Mouse (Mus musculus) myocyte (in vitro differentiated cells): Measurements from ENCODE around the gene Plekhj1. TPM values are rescaled to one million over a fixed set of nuclear protein-coding genes. Genes with fewer than 3 reads are reported as not detected.

ENCODE experiments used
- H3K27me3 ChIP-seq: one replicate; pipeline ENCODE4 v1.6.1; 2011; ENCODE audit not compliant: control insufficient read depth, insufficient read depth, insufficient read length
- H3K36me3 ChIP-seq: one replicate; pipeline ENCODE4 v1.6.1; 2011; ENCODE audit not compliant: control insufficient read depth, insufficient read depth
- H3K4me2 ChIP-seq: one replicate; pipeline ENCODE4 v1.6.1; 2011; ENCODE audit warnings: low read depth, control low read depth
- H3K4me3 ChIP-seq: one replicate; pipeline ENCODE4 v1.5.1; 2011; ENCODE audit warnings: mild to moderate bottlenecking, control low read depth, moderate library complexity
- H3K79me2 ChIP-seq: one replicate; pipeline ENCODE4 v1.6.1; 2011; ENCODE audit not compliant: control insufficient read depth, insufficient read depth
- H3ac ChIP-seq: one replicate; pipeline ENCODE4 v1.6.1; 2011; ENCODE audit not compliant: control insufficient read depth, insufficient read length
- CEBPB ChIP-seq: IDR thresholded peaks from 2 replicates; pipeline ENCODE4 v1.6.1; 2011; ENCODE audit warnings: mild to moderate bottlenecking, moderate library complexity; ENCODE audit not compliant: poor library complexity, insufficient read depth, severe bottlenecking
- E2F4 ChIP-seq: IDR thresholded peaks from one replicate; pipeline ENCODE4 v1.6.1; 2011; ENCODE audit warnings: mild to moderate bottlenecking, control low read depth, moderate library complexity; ENCODE audit not compliant: insufficient read depth
- MAX ChIP-seq: IDR thresholded peaks from one replicate; pipeline ENCODE4 v1.6.1; 2011; ENCODE audit warnings: low read depth, mild to moderate bottlenecking, control low read depth
- MYOD1 ChIP-seq, 3 experiments: IDR thresholded peaks; one replicate each; pipeline ENCODE4 v1.6.1; 2011; ENCODE audit warnings: control low read depth in 2 of 3, low read depth in 2 of 3, mild to moderate bottlenecking in 2 of 3, moderate library complexity in 1 of 3; ENCODE audit not compliant: insufficient read length in 2 of 3, control insufficient read depth in 1 of 3
- MYOG ChIP-seq, 3 experiments: IDR thresholded peaks; one replicate each; pipeline ENCODE4 v1.6.1; 2011; ENCODE audit warnings: control low read depth in 2 of 3, low read depth in 2 of 3, mild to moderate bottlenecking in 2 of 3; ENCODE audit not compliant: insufficient read length in 2 of 3, control insufficient read depth in 1 of 3, insufficient read depth in 1 of 3
- POLR2A ChIP-seq: IDR thresholded peaks from one replicate; pipeline ENCODE4 v1.6.1; 2011; ENCODE audit warnings: low read depth, mild to moderate bottlenecking, control low read depth, moderate library complexity; ENCODE audit not compliant: insufficient read length
- POLR2AphosphoS2 ChIP-seq: IDR thresholded peaks from one replicate; pipeline ENCODE4 v1.6.1; 2011; ENCODE audit warnings: low read depth, control low read depth; ENCODE audit not compliant: insufficient read length
- REST ChIP-seq: IDR thresholded peaks from one replicate; pipeline ENCODE4 v1.6.1; 2011; ENCODE audit warnings: mild to moderate bottlenecking, control low read depth, moderate library complexity; ENCODE audit not compliant: insufficient read depth, insufficient read length
- SRF ChIP-seq: IDR thresholded peaks from one replicate; pipeline ENCODE4 v1.6.1; 2011; ENCODE audit warnings: low read depth; ENCODE audit not compliant: control insufficient read depth, insufficient read length
- TCF12 ChIP-seq: IDR thresholded peaks from one replicate; pipeline ENCODE4 v1.6.1; 2011; ENCODE audit warnings: mild to moderate bottlenecking, control low read depth; ENCODE audit not compliant: poor library complexity, insufficient read depth, severe bottlenecking
- TCF3 ChIP-seq: IDR thresholded peaks from one replicate; pipeline ENCODE4 v1.6.1; 2011; ENCODE audit warnings: low read depth, control low read depth; ENCODE audit not compliant: insufficient read length
- USF1 ChIP-seq: IDR thresholded peaks from one replicate; pipeline ENCODE4 v1.6.1; 2011; ENCODE audit warnings: low read depth, mild to moderate bottlenecking, control low read depth, moderate library complexity
- polyA plus RNA-seq: library from polyadenylated mRNA; unstranded; fragments of >200 nt; fragmentation: generic; extraction: Trizol; gene quantifications from one replicate; pipeline ENCODE4 v1.2.1, GENCODE M21; 2012; ENCODE audit warnings: missing spikeins

Gene Plekhj1
- polyA plus RNA-seq, 1 experiment: 69.6 TPM

GRCm38 (mm10) chr10:80785963-80786362 is 12.5 kb downstream of the Plekhj1 start:
- Histone ChIP-seq H3K36me3 (peaks cover 29% of the 10 kb centered on the region), H3K4me3 (no peak overlapping the region), H3K79me2 (no peaks in the 10 kb centered on the region), H3K27me3 (no peaks in the 10 kb centered on the region), H3ac (no peak overlapping the region), H3K4me2 (no peak overlapping the region)
- TF ChIP-seq MAX (no peak), TCF12 (no peak), TCF3 (no peak), E2F4 (no peak), USF1 (no peak), MYOD1 (IDR thresholded peaks at IDR 0.05; ENCODE audit: control insufficient read depth in 1 of 3, insufficient read length in 2 of 3, low read depth in 2 of 3) (no peak), SRF (no peak), POLR2AphosphoS2 (no peak), MYOG (IDR thresholded peaks at IDR 0.05; ENCODE audit: control insufficient read depth in 1 of 3, insufficient read depth in 1 of 3, insufficient read length in 2 of 3, low read depth in 2 of 3) (no peak)

GRCm38 (mm10) chr10:80784871-80785270 is 13.6 kb downstream of the Plekhj1 start:
- Histone ChIP-seq H3K36me3 (peaks cover 40% of the 10 kb centered on the region), H3K4me2 (no peak overlapping the region), H3ac (no peak overlapping the region), H3K4me3 (no peak overlapping the region), H3K79me2 (no peaks in the 10 kb centered on the region), H3K27me3 (no peaks in the 10 kb centered on the region)
- TF ChIP-seq POLR2AphosphoS2 (no peak), MAX (no peak), CEBPB (no peak), MYOG (IDR thresholded peaks at IDR 0.05; ENCODE audit: control insufficient read depth in 1 of 3, insufficient read depth in 1 of 3, insufficient read length in 2 of 3, low read depth in 2 of 3) (peak in 2 of 3 experiments; percentile 35 to 54), REST (no peak), MYOD1 (IDR thresholded peaks at IDR 0.05; ENCODE audit: control insufficient read depth in 1 of 3, insufficient read length in 2 of 3, low read depth in 2 of 3) (no peak)

- Histone ChIP-seq H3K36me3 (peaks cover 42% of the 10 kb centered on the region), H3K79me2 (no peaks in the 10 kb centered on the region), H3K27me3 (no peaks in the 10 kb centered on the region), H3K4me3 (no peak overlapping the region), H3ac (no peak overlapping the region), H3K4me2 (no peak overlapping the region)
- TF ChIP-seq POLR2AphosphoS2 (no peak), MYOD1 (IDR thresholded peaks at IDR 0.05; ENCODE audit: control insufficient read depth in 1 of 3, insufficient read length in 2 of 3, low read depth in 2 of 3) (no peak), TCF3 (no peak), SRF (no peak), MAX (no peak), MYOG (IDR thresholded peaks at IDR 0.05; ENCODE audit: control insufficient read depth in 1 of 3, insufficient read depth in 1 of 3, insufficient read length in 2 of 3, low read depth in 2 of 3) (no peak), REST (no peak), E2F4 (no peak), CEBPB (no peak), USF1 (no peak), POLR2A (no peak), TCF12 (no peak)
Measured at GRCm38 (mm10) chr10:80784302-80784701, 14.1 kb downstream of the Plekhj1 start.

- peaks cover 49% of the 10 kb centered on the region for H3K36me3 ChIP-seq
- no peaks in the 10 kb centered on the region for H3K79me2 ChIP-seq
- TF ChIP-seq TCF3: no peak
- no peak for TF ChIP-seq REST
- TF ChIP-seq MYOD1 (IDR thresholded peaks at IDR 0.05; ENCODE audit: control insufficient read depth in 1 of 3, insufficient read length in 2 of 3, low read depth in 2 of 3): no peak
- no peak for TF ChIP-seq USF1
- no peak for TF ChIP-seq POLR2AphosphoS2
- TF ChIP-seq CEBPB: no peak
- TF ChIP-seq TCF12: no peak
- TF ChIP-seq E2F4: no peak
- no peak for TF ChIP-seq POLR2A
- no peak for TF ChIP-seq MAX
- no peak for TF ChIP-seq MYOG (IDR thresholded peaks at IDR 0.05; ENCODE audit: control insufficient read depth in 1 of 3, insufficient read depth in 1 of 3, insufficient read length in 2 of 3, low read depth in 2 of 3)
- TF ChIP-seq SRF: no peak
- H3ac ChIP-seq: no peak overlapping the region
- H3K27me3 ChIP-seq: no peaks in the 10 kb centered on the region
- no peak overlapping the region for H3K4me3 ChIP-seq
- no peak overlapping the region for H3K4me2 ChIP-seq
Measured at GRCm38 (mm10) chr10:80779565-80779964, 18.9 kb downstream of the Plekhj1 start.

- H3K27me3 ChIP-seq: no peaks in the 10 kb centered on the region
- H3K36me3 ChIP-seq: peaks cover 48% of the 10 kb centered on the region
- no peak overlapping the region for H3K4me3 ChIP-seq
- no peak overlapping the region for H3ac ChIP-seq
- TF ChIP-seq MYOD1 (IDR thresholded peaks at IDR 0.05; ENCODE audit: control insufficient read depth in 1 of 3, insufficient read length in 2 of 3, low read depth in 2 of 3): no peak
- TF ChIP-seq E2F4: no peak
- no peak for TF ChIP-seq SRF
- TF ChIP-seq CEBPB: no peak
- TF ChIP-seq USF1: no peak
- no peak for TF ChIP-seq POLR2A
- no peak for TF ChIP-seq REST
- TF ChIP-seq MYOG (IDR thresholded peaks at IDR 0.05; ENCODE audit: control insufficient read depth in 1 of 3, insufficient read depth in 1 of 3, insufficient read length in 2 of 3, low read depth in 2 of 3): no peak
- TF ChIP-seq TCF12: no peak
- TF ChIP-seq POLR2AphosphoS2: no peak
- no peak for TF ChIP-seq TCF3
- TF ChIP-seq MAX: no peak
- H3K79me2 ChIP-seq: no peaks in the 10 kb centered on the region
- no peak overlapping the region for H3K4me2 ChIP-seq
Measured at GRCm38 (mm10) chr10:80777123-80777522, 21.3 kb downstream of the Plekhj1 start.
